Mouse (Mus musculus): ENCODE results near the gene Calb2.

Gene Calb2

GRCm38 (mm10) chr8:110168046-110168445 is at the start of gene Calb2:
TSS of gene Calb2 (minus strand) at chr8:110168210.
- DNase-seq (ENCODE audit: low spot score in 2 of 2): peak; percentile 45 to 72

DNA sequence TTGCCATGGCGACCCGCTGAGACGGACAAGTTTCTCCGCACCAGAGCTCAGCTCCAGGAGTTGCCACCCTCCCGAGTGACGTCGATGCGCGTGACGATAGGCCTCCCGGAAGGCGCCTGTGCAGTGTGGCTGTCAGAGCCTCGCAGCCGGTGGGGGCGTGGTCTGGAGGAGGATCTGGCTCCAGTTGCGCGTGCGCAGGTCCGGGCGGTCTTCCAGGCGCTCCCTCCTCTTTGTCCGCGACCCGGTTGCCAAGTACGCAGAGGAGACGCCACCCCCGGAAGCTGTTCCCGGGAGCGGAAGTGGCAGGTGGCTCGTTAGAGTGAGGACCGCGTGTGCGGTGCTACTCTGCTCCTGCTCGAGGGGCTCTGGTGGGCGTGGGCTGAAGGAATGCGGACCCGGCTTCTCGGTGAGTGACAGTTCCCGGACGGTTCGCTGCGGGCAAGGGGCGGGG is 49.7 kb upstream of the Calb2 start:
- DNase-seq (ENCODE audit: low spot score in 2 of 2): peak; percentile 99

GRCm38 (mm10) chr8:110217198-110217597 is 49.2 kb upstream of the Calb2 start:
- DNase-seq (ENCODE audit: low spot score in 2 of 2): peak in 1 of 2 experiments; percentile 13

DNA sequence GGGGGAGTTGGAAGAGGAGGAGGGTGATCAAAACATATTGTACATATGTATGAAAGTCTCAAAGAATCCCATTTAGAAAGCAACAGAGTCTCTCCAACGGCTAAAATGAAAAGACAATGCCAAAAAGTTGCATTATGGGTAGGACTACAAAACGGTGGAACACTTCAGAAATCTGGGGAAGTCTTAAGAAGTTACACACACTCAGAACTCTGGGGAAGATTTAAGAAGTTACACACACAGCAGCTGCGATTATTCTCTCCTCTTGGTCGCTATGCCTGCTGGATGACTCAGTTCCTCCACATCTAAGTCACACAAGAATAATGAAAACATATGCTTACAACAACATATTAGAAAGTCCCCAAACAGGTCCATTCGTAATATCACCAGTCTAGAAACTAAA is 48.2 kb upstream of the Calb2 start:
- DNase-seq (ENCODE audit: low spot score in 2 of 2): no peak

GRCm38 (mm10) chr8:110215365-110215764 is 47.4 kb upstream of the Calb2 start, which contains the start of gene Cmtr2:
TSS of gene Cmtr2 (plus strand) at chr8:110215665.
- no peak for DNase-seq (ENCODE audit: low spot score in 2 of 2)

DNA sequence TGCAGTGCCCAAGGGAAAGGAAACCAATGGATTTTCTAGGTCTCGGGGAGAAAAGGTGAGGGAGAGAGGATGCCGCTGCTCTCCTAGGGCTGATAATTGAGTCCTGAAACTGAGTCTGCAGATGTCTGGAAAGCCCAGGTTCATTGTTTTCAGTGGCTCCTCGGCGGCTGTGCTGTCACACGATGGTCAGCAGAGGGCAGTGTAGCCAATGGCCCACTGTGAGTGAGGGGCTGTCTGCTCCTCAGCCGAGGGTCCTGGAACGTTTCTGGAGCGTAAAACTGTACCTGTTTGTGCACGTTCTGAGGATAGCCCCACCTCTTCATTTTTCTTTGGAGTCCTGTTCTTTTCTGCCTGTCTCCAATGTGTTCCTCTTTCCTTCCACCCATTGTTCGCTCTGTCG is 33.8 kb upstream of the Calb2 start:
- DNase-seq (ENCODE audit: low spot score in 2 of 2): no peak

DNA sequence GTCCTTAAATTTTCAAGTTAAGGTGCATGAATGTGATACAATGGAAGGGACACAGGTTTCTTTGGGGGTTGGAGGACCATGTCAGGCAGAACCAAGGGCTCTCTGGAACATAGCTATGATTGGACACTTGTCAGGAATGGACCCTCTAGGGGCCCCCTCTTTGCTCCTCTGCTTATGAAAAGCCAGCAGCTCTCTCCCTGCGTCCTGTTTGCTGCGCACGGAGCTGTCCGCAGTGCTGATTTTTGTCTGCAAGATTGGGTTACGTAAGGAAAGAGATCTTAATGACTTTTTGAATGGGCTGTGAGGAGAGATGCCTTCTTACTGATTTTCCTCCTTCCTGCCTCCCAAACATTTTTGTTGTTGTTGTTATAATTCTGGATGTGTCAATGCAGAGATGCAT is 28.7 kb upstream of the Calb2 start:
- no peak for DNase-seq (ENCODE audit: low spot score in 2 of 2)

DNA sequence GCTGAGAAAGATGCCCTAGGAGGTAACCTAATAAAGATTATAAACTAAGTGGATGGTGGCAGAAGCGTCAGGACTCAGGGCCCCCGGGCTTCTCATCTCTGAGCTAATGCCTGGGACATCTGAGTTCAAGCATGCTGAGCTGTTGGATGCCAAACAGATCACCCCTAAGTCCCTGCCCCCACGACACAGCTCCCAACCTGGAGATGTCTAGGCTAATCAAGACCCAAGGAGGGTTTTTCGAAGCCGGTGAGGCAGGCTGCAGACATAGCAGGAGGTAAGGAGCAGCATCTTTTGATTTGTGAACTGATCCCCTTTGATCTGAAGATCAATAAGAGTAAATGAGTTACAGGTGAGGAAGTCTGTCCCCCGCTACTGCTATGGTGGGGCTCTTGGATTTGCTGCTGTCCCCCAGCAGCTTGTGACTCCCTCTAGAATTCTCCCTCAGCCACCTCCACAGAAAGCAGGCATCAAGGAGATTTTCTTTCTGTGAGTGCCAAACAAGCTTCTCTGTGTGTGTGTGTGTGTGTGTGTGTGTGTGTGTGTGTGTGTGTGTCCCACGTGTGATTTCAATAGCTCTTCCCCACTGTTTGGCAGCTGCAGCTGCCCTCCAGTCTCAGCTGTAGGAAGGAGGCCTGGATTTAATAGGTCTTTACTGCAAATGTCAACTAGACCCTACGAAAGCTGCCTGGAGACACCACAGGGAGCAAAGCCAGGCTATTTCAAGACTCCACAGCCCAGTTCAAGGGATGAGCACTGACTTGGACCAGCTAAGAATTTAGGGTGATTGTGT is 21.1 kb upstream of the Calb2 start:
- no peak for DNase-seq (ENCODE audit: low spot score in 2 of 2)

DNA sequence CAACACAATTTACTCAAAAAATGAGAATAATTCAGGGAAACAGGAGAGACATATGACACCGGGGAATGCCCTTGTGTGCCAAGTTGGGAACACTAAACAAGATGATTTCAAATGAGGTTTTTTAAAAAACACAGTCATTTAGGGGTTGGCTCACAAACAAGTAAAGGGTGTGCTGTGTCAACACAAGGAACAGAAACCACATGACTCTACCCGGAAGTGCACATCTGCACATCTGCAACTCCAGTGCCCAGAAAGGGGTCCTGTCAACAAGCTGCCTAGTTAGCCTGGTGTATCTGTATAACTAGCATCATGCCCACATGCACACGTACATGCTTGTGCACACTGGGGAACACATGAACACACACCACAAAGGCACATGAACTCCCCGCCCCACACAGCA is 17.5 kb upstream of the Calb2 start:
- DNase-seq (ENCODE audit: low spot score in 2 of 2): no peak

DNA sequence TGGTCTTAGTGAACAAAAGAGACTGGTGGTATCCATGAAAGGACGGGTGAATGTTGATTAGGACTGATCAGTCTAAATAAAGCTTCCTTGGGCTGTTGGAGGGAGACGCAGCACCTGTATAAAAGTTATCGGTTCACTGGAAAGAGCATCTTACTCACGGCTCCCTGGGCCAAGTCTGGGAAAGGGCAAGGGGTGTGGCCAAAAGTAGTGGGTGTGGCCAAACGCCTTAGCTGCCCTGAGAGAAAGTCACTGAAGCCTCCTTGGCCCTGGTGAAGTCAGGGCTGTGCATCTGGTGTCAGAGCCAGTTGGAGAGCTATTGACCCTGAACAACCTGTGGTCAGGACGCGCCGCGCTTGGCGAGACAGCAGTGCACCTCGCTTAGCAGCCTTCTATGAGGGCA is 15.7 kb upstream of the Calb2 start:
- DNase-seq (ENCODE audit: low spot score in 2 of 2): no peak

GRCm38 (mm10) chr8:110182735-110183367 is 14.8 kb upstream of the Calb2 start:
- no peak for DNase-seq (ENCODE audit: low spot score in 2 of 2)

DNA sequence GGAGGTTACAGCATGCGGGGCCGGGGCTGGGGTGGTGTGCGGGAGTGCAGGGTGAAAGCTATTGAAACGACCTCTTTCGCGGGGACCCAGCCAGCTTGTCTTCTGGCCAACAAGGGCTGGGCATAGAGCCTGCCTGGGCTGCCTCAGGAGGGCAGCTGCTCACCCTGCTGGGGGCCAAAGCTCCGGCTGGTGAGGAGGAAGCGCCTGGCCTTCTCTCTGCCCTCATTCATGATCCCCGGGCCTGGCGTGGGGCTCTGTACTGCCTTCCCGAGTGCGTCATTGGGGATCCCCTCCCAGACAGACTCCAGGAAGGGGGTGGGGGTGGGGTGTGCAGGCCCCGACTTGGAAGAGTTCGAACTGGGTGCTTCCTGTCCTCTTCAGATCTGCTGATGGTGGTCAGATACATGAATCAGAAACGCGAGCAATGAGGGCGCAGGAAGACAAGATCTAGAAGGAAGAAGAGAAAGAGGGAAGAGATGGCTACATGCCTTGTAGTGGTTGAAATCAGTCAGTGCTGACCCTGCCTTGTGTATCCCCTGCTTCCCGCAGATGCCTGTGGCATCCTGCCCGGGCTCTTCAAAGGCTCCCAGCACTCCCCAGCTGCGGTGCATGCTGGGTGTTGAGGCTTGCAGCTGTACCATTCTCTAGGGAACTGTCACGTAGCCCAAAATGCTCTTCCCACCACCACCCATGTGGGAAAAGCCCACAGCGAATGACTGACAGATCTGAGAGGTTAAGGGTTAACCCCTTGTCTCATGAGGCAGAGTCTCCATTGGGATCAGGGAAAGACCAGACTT is 9.5 kb upstream of the Calb2 start:
- peak in 1 of 2 experiments; percentile 33 for DNase-seq (ENCODE audit: low spot score in 2 of 2)

DNA sequence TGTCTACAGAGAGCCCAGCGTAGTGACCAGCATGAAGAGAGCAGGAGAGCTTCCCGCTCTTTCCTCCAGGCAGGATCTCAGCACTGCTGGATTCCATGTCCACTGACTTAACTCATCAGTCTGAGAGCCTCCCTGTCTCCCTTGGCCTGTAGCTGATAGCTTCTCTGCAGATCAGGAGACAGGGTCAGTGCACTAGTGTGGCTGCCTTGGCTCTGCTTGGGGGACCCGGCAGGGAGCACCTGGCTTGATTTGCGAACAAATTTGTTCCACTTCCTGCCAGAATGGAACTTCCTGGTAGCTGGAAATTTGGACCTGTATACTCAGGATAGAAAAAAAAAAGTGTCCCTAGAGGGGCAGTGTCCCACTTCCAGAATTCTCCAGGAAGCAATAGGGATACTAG is 6.8 kb upstream of the Calb2 start:
- no peak for DNase-seq (ENCODE audit: low spot score in 2 of 2)

DNA sequence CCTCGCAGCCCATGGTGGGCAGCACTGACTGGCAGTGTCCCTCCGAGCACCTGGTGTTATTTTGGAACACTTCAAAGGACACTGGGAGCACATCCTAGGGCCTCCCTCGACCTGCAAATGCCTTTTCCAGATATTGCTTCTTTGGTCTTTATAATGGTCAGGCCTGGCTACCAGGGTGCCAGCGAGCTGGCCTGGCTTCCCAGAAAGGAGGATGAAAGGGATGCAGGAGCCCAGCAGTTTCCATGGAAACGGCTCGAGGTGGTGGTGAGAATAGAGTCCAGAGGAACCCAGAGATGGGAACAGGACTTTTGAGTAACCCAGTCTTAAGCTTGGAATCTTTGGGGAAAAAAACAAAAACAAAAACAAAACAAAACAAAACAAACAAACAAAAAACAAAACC is 4.2 kb upstream of the Calb2 start:
- no peak for DNase-seq (ENCODE audit: low spot score in 2 of 2)

- no peak for DNase-seq (ENCODE audit: low spot score in 2 of 2)
Observed at GRCm38 (mm10) chr8:110166270-110166669, 1.7 kb downstream of the Calb2 start.

DNA sequence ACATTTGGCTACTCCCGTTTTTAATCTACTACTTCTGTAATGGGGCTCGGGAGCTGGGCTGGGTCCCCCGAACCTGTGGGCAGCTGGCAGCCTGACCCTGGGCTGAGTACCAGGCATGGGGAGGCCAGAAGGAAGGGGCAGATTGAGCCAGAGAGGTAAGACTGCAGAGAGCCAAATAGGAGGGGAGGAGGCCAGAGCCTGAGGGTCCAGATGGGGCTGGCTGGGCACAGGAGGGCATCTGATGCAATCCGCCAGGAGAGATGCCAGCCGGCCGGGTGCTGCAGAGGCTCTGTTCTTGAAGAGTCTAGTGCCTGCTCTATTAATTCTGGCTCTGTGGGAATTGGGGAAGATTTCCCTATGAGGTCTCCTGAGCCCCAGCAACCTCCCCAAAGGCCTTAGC is 6.0 kb downstream of the Calb2 start:
- no peak for DNase-seq (ENCODE audit: low spot score in 2 of 2)

DNA sequence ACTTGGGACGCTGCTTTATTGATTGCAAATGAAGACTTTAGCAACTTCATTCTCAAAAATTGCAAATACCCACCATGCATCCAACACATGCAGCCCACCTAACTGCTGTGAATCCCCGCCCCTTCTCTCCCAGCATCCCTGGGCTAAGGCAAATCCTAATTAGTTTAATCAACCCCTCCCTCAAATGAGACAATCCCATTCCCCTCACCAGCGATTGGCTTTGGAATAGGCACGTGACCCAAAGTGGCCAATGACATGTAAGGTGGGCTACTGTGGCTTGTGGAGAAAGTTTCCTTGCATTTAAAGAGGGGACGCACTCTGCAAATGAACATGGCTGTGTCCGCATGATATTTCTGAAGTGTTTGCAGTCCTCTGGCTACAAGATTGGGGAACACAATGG is 15.1 kb downstream of the Calb2 start:
- no peak for DNase-seq (ENCODE audit: low spot score in 2 of 2)

GRCm38 (mm10) chr8:110145538-110145937 is 22.5 kb downstream of the Calb2 start:
- DNase-seq (ENCODE audit: low spot score in 2 of 2): peak in 1 of 2 experiments; percentile 48

- no peak for DNase-seq (ENCODE audit: low spot score in 2 of 2)
Observed at GRCm38 (mm10) chr8:110140770-110141169, 27.2 kb downstream of the Calb2 start.

DNA sequence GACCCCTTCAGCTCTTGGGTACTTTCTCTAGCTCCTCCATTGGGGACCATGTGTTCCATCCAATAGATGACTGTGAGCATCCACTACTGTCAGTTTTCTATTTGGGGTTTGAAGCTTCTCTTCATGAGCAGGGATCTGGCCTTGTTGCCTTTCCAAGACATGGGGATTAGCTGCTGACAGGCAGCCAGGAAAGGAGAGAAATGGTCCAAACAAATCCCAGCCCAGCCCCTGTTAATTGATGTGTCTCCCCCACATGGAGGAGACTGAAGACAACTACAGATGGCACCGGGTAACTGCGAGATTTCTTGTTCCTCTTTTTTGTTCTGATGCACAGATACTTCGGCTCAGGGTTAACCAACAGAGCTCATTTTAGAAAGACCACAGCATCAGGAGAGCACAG is 27.9 kb downstream of the Calb2 start:
- no peak for DNase-seq (ENCODE audit: low spot score in 2 of 2)

GRCm38 (mm10) chr8:110135515-110135914 is 32.5 kb downstream of the Calb2 start:
- DNase-seq (ENCODE audit: low spot score in 2 of 2): no peak

- no peak for DNase-seq (ENCODE audit: low spot score in 2 of 2)
Observed at GRCm38 (mm10) chr8:110134236-110134635, 33.8 kb downstream of the Calb2 start.
